18 mouse cellular contexts compared by ENCODE assay signal in genomic region chr2:27312500-27312899, GRCm38 (mm10).
DNase-seq lines count a peak whose midpoint lies in the region; ATAC-seq and TF ChIP-seq lines count a peak whose summit lies in the region.
"Had no signal": no experiment of that assay in that cellular context is flagged by ENCODE, and none has a peak within 500 bp of the region (broad histone marks: within the 10 kb centered on the region; RNA-seq: fewer than 3 reads in every experiment).

No protein-coding gene starts in this region.

- no peak for TF ChIP-seq CTCF in spleen, adult 2 months (IDR thresholded peaks at IDR 0.05; ENCODE audit: extremely low read depth, insufficient read depth, insufficient read length, insufficient replicate concordance)

- DNase-seq in cerebellum, postnatal 10 days: peak; percentile 61 to 65
- no peak for DNase-seq in cerebellum, adult 9-10 months
- no peak for DNase-seq in kidney, adult 9 months
- DNase-seq in lung, postnatal 14 days: no peak
- DNase-seq in spleen, adult 2 months (ENCODE audit: low read depth in 1 of 2, low spot score in 2 of 2): no peak
- no peak for DNase-seq in spleen, postnatal 10 days (ENCODE audit: low spot score in 2 of 2)
- DNase-seq: cerebellum, adult 11 months; cerebellum, postnatal 36 days; gastrocnemius, postnatal 36 days; liver, embryonic 13.5 days; right cerebral cortex, postnatal 25 days; thymus, adult 2 months had no signal

- H3K27me3 ChIP-seq in kidney, embryonic 14.5 days (ENCODE audit: control insufficient read depth, insufficient read depth, low read length): no peaks in the 10 kb centered on the region
- no peaks in the 10 kb centered on the region for H3K27me3 ChIP-seq in lung, embryonic 15.5 days
- H3K27me3 ChIP-seq in spleen, adult 2 months (ENCODE audit: control insufficient read depth, insufficient read depth, low read length): no peaks in the 10 kb centered on the region
- H3K27me3 ChIP-seq: limb, embryonic 12.5 days; liver, embryonic 13.5 days; neural tube, embryonic 15.5 days had no signal

- whole genome bisulfite sequencing in kidney, embryonic 14.5 days: 20% methylated on average over 3 of the region's 3 CpGs
- 40% methylated on average over 3 of the region's 3 CpGs for WGBS in lung, embryonic 15.5 days
- WGBS in spleen, adult 2 months: 64% methylated on average over 3 of the region's 3 CpGs

- H3K9me3 ChIP-seq in kidney, embryonic 14.5 days (ENCODE audit: control insufficient read depth, low read length): no peaks in the 10 kb centered on the region
- no peaks in the 10 kb centered on the region for H3K9me3 ChIP-seq in lung, embryonic 15.5 days
- H3K9me3 ChIP-seq: limb, embryonic 12.5 days; liver, embryonic 13.5 days; neural tube, embryonic 15.5 days had no signal

- TF ChIP-seq POLR2A in spleen, adult 2 months (IDR thresholded peaks at IDR 0.05; ENCODE audit: low read depth, low read length): no peak

- H3K36me3 ChIP-seq in kidney, embryonic 14.5 days (ENCODE audit: control insufficient read depth, insufficient read depth, low read length): no peaks in the 10 kb centered on the region
- H3K36me3 ChIP-seq in lung, embryonic 15.5 days: no peaks in the 10 kb centered on the region
- no peaks in the 10 kb centered on the region for H3K36me3 ChIP-seq in spleen, adult 2 months (ENCODE audit: control insufficient read depth, insufficient read depth, low read length)
- H3K36me3 ChIP-seq: liver, embryonic 13.5 days; neural tube, embryonic 15.5 days had no signal

- no peak overlapping the region for H3K4me2 ChIP-seq in kidney, embryonic 14.5 days (replicated peaks; ENCODE audit: low read depth, low read length)
- no peak overlapping the region for H3K4me2 ChIP-seq in lung, embryonic 15.5 days
- H3K4me2 ChIP-seq: limb, embryonic 12.5 days; liver, embryonic 13.5 days; neural tube, embryonic 15.5 days had no signal

- peak; percentile 51; the same call in 1 of the 2 replicates for ATAC-seq in kidney, embryonic 14.5 days (ENCODE audit: low FRiP score, low TSS enrichment)
- peak; percentile 79; the same call in 1 of the 2 replicates for ATAC-seq in lung, embryonic 15.5 days (ENCODE audit: borderline replicate concordance, extremely low read depth, low FRiP score, low TSS enrichment)
- ATAC-seq: CD4-positive, CD25-positive, alpha-beta regulatory T cell, adult 4 months; forebrain, embryonic 14.5 days had no signal

- no peak overlapping the region for H3K4me3 ChIP-seq in kidney, embryonic 14.5 days (ENCODE audit: low read length)
- H3K4me3 ChIP-seq in lung, embryonic 15.5 days: no peak overlapping the region
- H3K4me3 ChIP-seq in spleen, adult 2 months (ENCODE audit: extremely low read depth, insufficient read depth, insufficient read length): no peak overlapping the region
- H3K4me3 ChIP-seq: limb, embryonic 12.5 days; liver, embryonic 13.5 days; neural tube, embryonic 15.5 days had no signal

- peak overlapping the region; percentile 48 for H3K27ac ChIP-seq in kidney, embryonic 14.5 days (ENCODE audit: low read depth, low read length)
- H3K27ac ChIP-seq in lung, embryonic 15.5 days: peak overlapping the region; percentile 60
- peak overlapping the region; percentile 82 for H3K27ac ChIP-seq in spleen, adult 2 months (ENCODE audit: insufficient read depth, low read length)
- H3K27ac ChIP-seq: limb, embryonic 12.5 days; liver, embryonic 13.5 days; neural tube, embryonic 15.5 days had no signal

- peaks cover 21% of the 10 kb centered on the region for H3K4me1 ChIP-seq in kidney, embryonic 14.5 days (ENCODE audit: control insufficient read depth, insufficient read depth, low read length)
- peaks cover 21% of the 10 kb centered on the region for H3K4me1 ChIP-seq in lung, embryonic 15.5 days
- H3K4me1 ChIP-seq in spleen, adult 2 months (ENCODE audit: control insufficient read depth, insufficient read depth, insufficient read length): peaks cover 48% of the 10 kb centered on the region; the same call in 1 of the 2 replicates

- no peak overlapping the region for H3K9ac ChIP-seq in kidney, embryonic 14.5 days (ENCODE audit: low read depth, low read length)
- no peak overlapping the region for H3K9ac ChIP-seq in lung, embryonic 15.5 days
- H3K9ac ChIP-seq: limb, embryonic 12.5 days; liver, embryonic 13.5 days; neural tube, embryonic 15.5 days had no signal

Comparison
In these comparisons a context has a peak if more than half of its experiments do, and no peak if none do; other contexts are left out.
1. DNase-seq: peak in cerebellum, postnatal 10 days (2 of 2); none in cerebellum, adult 9-10 months (single experiment), kidney, adult 9 months (single experiment), lung, postnatal 14 days (single experiment), spleen, adult 2 months (0 of 2) and spleen, postnatal 10 days (0 of 2).
2. Peak in every context shown above with its lines, with median percentiles within 50 percentile points of each other: H3K27ac ChIP-seq.